Comparison of ENCODE assay signal across 7 mouse cellular contexts in genomic region chr9:21152715-21153114, GRCm38 (mm10). TPM values are rescaled to one million over a fixed set of nuclear protein-coding genes. Genes with fewer than 3 reads are reported as not detected.
DNase-seq lines count a peak whose midpoint lies in the region; ATAC-seq and TF ChIP-seq lines count a peak whose summit lies in the region.

No protein-coding gene starts in this region.

- TF ChIP-seq EP300 in CH12.LX (IDR thresholded peaks at IDR 0.05; ENCODE audit: low read length): no peak

- no peak overlapping the region for H3K9ac ChIP-seq in CH12.LX (ENCODE audit: insufficient read depth, low read depth)
- no peak overlapping the region for H3K9ac ChIP-seq in limb, embryonic 15.5 days
- H3K9ac ChIP-seq in midbrain, embryonic 14.5 days (replicated peaks; ENCODE audit: low read length): no peak overlapping the region

- H3K9me3 ChIP-seq in CH12.LX (replicated peaks; ENCODE audit: low read length): peaks cover 4% of the 10 kb centered on the region
- no peaks in the 10 kb centered on the region for H3K9me3 ChIP-seq in limb, embryonic 15.5 days
- H3K9me3 ChIP-seq in midbrain, embryonic 14.5 days (ENCODE audit: control insufficient read depth, low read length): no peaks in the 10 kb centered on the region

- H3K79me2 ChIP-seq in CH12.LX (replicated peaks; ENCODE audit: control insufficient read depth, extremely low read depth, insufficient read depth, poor library complexity, severe bottlenecking): peaks cover 20% of the 10 kb centered on the region

- dilution Hi-C loops in CH12.LX (cut with MboI; ENCODE audit: extremely low pct_ligation_motif_present, extremely low pct_unique_long_range_greater_than_20kb, low sequenced_read_pairs): no loop called here

- TF ChIP-seq CTCF in CH12.LX (conservative IDR thresholded peaks at IDR 0.05 in 1 of 2, IDR thresholded peaks at IDR 0.05 in 1 of 2; ENCODE audit: low read depth in 2 of 2, low read length in 2 of 2): peak; percentile 18 to 99; a peak in 2 of 4 replicates
- peak; percentile 62 for TF ChIP-seq CTCF in kidney, adult 2 months (conservative IDR thresholded peaks at IDR 0.05; ENCODE audit: insufficient read depth, insufficient read length, low read depth, low read length)

- in situ Hi-C loops in CH12.LX (cut with MboI; ENCODE audit: low pct_ligation_motif_present, low pct_unique_long_range_greater_than_20kb, low sequenced_read_pairs): no loop called here

- no peaks in the 10 kb centered on the region for H3K27me3 ChIP-seq in CH12.LX (replicated peaks)
- no peaks in the 10 kb centered on the region for H3K27me3 ChIP-seq in kidney, adult 2 months (replicated peaks; ENCODE audit: control insufficient read depth, insufficient read depth, low read length)
- H3K27me3 ChIP-seq in limb, embryonic 15.5 days: no peaks in the 10 kb centered on the region
- H3K27me3 ChIP-seq in midbrain, embryonic 14.5 days (ENCODE audit: control insufficient read depth, insufficient read depth, low read length): peaks cover 9% of the 10 kb centered on the region; the same call in 1 of the 2 replicates

- H3K36me3 ChIP-seq in CH12.LX (replicated peaks in 1 of 2; ENCODE audit: control insufficient read depth in 1 of 2, insufficient read depth in 1 of 2, low read length in 1 of 2): peaks cover 0 to 6% of the 10 kb centered on the region in 2 experiments
- no peaks in the 10 kb centered on the region for H3K36me3 ChIP-seq in kidney, adult 2 months (ENCODE audit: control insufficient read depth, insufficient read depth, low read length)
- peaks cover 2% of the 10 kb centered on the region; the same call in 1 of the 2 replicates for H3K36me3 ChIP-seq in limb, embryonic 15.5 days
- no peaks in the 10 kb centered on the region for H3K36me3 ChIP-seq in midbrain, embryonic 14.5 days (ENCODE audit: control insufficient read depth, insufficient read depth, low read length)

- ATAC-seq in limb, embryonic 15.5 days (ENCODE audit: insufficient number of reproducible peaks, low FRiP score, low TSS enrichment, low read depth): no peak
- ATAC-seq in midbrain, embryonic 14.5 days (ENCODE audit: low FRiP score, low TSS enrichment): no peak

- H3K4me2 ChIP-seq in CH12.LX (ENCODE audit: insufficient read depth, low read depth, poor library complexity, severe bottlenecking): no peak overlapping the region
- H3K4me2 ChIP-seq in limb, embryonic 15.5 days: peak overlapping the region; percentile 87
- peak overlapping the region; percentile 30 for H3K4me2 ChIP-seq in midbrain, embryonic 14.5 days (ENCODE audit: low read length)

- peak; percentile 87 for TF ChIP-seq RAD21 in CH12.LX (IDR thresholded peaks at IDR 0.05; ENCODE audit: low read depth, low read length)

- H3K4me1 ChIP-seq in CH12.LX (ENCODE audit: control insufficient read depth in 1 of 2, insufficient read depth in 2 of 2): peaks cover 0 to 37% of the 10 kb centered on the region in 2 experiments; a peak in 2 of 4 replicates
- H3K4me1 ChIP-seq in kidney, adult 2 months (ENCODE audit: control insufficient read depth, insufficient read depth, low read length): peaks cover 13% of the 10 kb centered on the region; the same call in 1 of the 2 replicates
- H3K4me1 ChIP-seq in limb, embryonic 15.5 days: peaks cover 40% of the 10 kb centered on the region
- peaks cover 16% of the 10 kb centered on the region for H3K4me1 ChIP-seq in midbrain, embryonic 14.5 days (ENCODE audit: control insufficient read depth, insufficient read depth, low read length)

- TF ChIP-seq POLR2A in CH12.LX (IDR thresholded peaks at IDR 0.05; ENCODE audit: low read depth, low read length): no peak
- TF ChIP-seq POLR2A in kidney, adult 2 months (IDR thresholded peaks at IDR 0.05; ENCODE audit: low read depth, low read length): no peak

- WGBS in kidney, adult 2 months: 2% methylated on average over 11 of the region's 11 CpGs
- 3% methylated on average over 11 of the region's 11 CpGs for WGBS in limb, embryonic 15.5 days
- WGBS in midbrain, embryonic 14.5 days: 3% methylated on average over 11 of the region's 11 CpGs

- no peak overlapping the region for H3K27ac ChIP-seq in CH12.LX (ENCODE audit: insufficient read depth, low read depth)
- H3K27ac ChIP-seq in kidney, adult 2 months (ENCODE audit: insufficient read depth, low read depth, low read length): no peak overlapping the region
- peak overlapping the region; percentile 68 for H3K27ac ChIP-seq in limb, embryonic 15.5 days
- no peak overlapping the region for H3K27ac ChIP-seq in midbrain, embryonic 14.5 days (replicated peaks; ENCODE audit: low read depth, low read length)

- DNase-seq in CH12.LX (ENCODE audit: extremely low read depth) (no peak), R1 (ENCODE audit: low read depth, low spot score) (peak; percentile 49)
- peak; percentile 67 to 84 for DNase-seq in frontal cortex, adult 2 months (ENCODE audit: extremely low spot score in 1 of 2, low spot score in 1 of 2)
- DNase-seq in kidney, adult 2 months: peak; percentile 62
- DNase-seq in midbrain, embryonic 14.5 days: peak; percentile 73
- DNase-seq in telencephalon, adult 2 months (ENCODE audit: low read depth, low spot score): peak; percentile 71

- H3K4me3 ChIP-seq in CH12.LX (replicated peaks in 1 of 3; ENCODE audit: low read depth in 2 of 3, low read length in 2 of 3, poor library complexity in 1 of 3): no peak overlapping the region
- H3K4me3 ChIP-seq in kidney, adult 2 months (ENCODE audit: insufficient read depth, low read depth, low read length): no peak overlapping the region
- peak overlapping the region; percentile 45 for H3K4me3 ChIP-seq in limb, embryonic 15.5 days
- H3K4me3 ChIP-seq in midbrain, embryonic 14.5 days (replicated peaks; ENCODE audit: low read depth, low read length): no peak overlapping the region

TF ChIP-seq in CH12.LX, 34 proteins besides CTCF, POLR2A, EP300 and RAD21 (continues in another document):
- TF ChIP-seq HCFC1 (IDR thresholded peaks at IDR 0.05; ENCODE audit: low read depth, low read length) (no peak), USF2 (conservative IDR thresholded peaks at IDR 0.05; ENCODE audit: low read depth, low read length) (no peak), MYC (IDR thresholded peaks at IDR 0.05; ENCODE audit: low read depth, low read length) (no peak), ZC3H11A (IDR thresholded peaks at IDR 0.05; ENCODE audit: low read depth, low read length) (no peak; the same call in 1 of the 2 replicates), JUN (IDR thresholded peaks at IDR 0.05; ENCODE audit: insufficient read depth, low read depth, low read length) (no peak), CHD2 (IDR thresholded peaks at IDR 0.05; ENCODE audit: low read length) (no peak), MAX (IDR thresholded peaks at IDR 0.05; ENCODE audit: low read length) (no peak), POLR2AphosphoS2 (IDR thresholded peaks at IDR 0.05; ENCODE audit: low read depth, low read length) (no peak), KAT2A (IDR thresholded peaks at IDR 0.05; ENCODE audit: insufficient replicate concordance, low read length) (no peak), TBP (conservative IDR thresholded peaks at IDR 0.05; ENCODE audit: low read depth, low read length) (no peak), RCOR1 (conservative IDR thresholded peaks at IDR 0.05; ENCODE audit: low read depth, low read length) (no peak), E2F4 (IDR thresholded peaks at IDR 0.05; ENCODE audit: insufficient replicate concordance, low read depth, low read length) (no peak), SMC3 (IDR thresholded peaks at IDR 0.05; ENCODE audit: low read depth, low read length) (peak; percentile 84), ETS1 (conservative IDR thresholded peaks at IDR 0.05; ENCODE audit: low read depth, low read length) (no peak), GABPA (IDR thresholded peaks at IDR 0.05; ENCODE audit: insufficient replicate concordance, low read depth, low read length) (no peak), TCF12 (IDR thresholded peaks at IDR 0.05; ENCODE audit: low read depth, low read length) (peak; percentile 36; the same call in 1 of the 2 replicates), NELFE (IDR thresholded peaks at IDR 0.05; ENCODE audit: low read depth, low read length) (peak; percentile 55; the same call in 1 of the 2 replicates), SIN3A (IDR thresholded peaks at IDR 0.05; ENCODE audit: low read length) (no peak), ZMIZ1 (IDR thresholded peaks at IDR 0.05; ENCODE audit: low read depth, low read length) (no peak), ZKSCAN1 (IDR thresholded peaks at IDR 0.05; ENCODE audit: borderline replicate concordance, low read depth, low read length) (no peak), JUND (conservative IDR thresholded peaks at IDR 0.05; ENCODE audit: low read depth, low read length) (no peak), NRF1 (IDR thresholded peaks at IDR 0.05; ENCODE audit: low read depth, low read length) (no peak), CHD1 (IDR thresholded peaks at IDR 0.05; ENCODE audit: low read depth, low read length) (no peak), BHLHE40 (IDR thresholded peaks at IDR 0.05; ENCODE audit: low read depth, low read length) (no peak)

RNA-seq across cellular contexts. Expression of gene Cdc37, which starts 2.9 kb away (rescaled TPM):
- total RNA-seq in CH12.LX (2012; rRNA removed) (227 and 230 TPM in 2 replicates), CH12.LX (2014; rRNA removed) (84.1 and 87.2 TPM in 2 replicates)
- 447 and 532 TPM in 2 replicates for polyA plus RNA-seq in CH12.LX (2012; ENCODE audit: insufficient read length, low read depth)
- 175 and 217 TPM in 2 replicates for polyA plus RNA-seq in frontal cortex, adult 2 months (2012; rRNA removed)
- 53.1 and 72.6 TPM in 2 replicates for polyA plus RNA-seq in kidney, adult 2 months (2012; rRNA removed)
- polyA plus RNA-seq in limb, embryonic 15.5 days (2015; fragmentation: Nextera tagmentation; extraction: Ambion mirVana): 298 and 326 TPM in 2 replicates
- 213 and 223 TPM in 2 replicates for polyA plus RNA-seq in midbrain, embryonic 14.5 days (2014; fragmentation: Nextera tagmentation; extraction: Ambion mirVana)

RNA-seq across cellular contexts. Expression of gene Pde4a, which starts 12.8 kb away (rescaled TPM):
- total RNA-seq in CH12.LX (2012; rRNA removed) (4.1 and 4.8 TPM in 2 replicates), CH12.LX (2014; rRNA removed) (1.2 and 1.7 TPM in 2 replicates)
- polyA plus RNA-seq in CH12.LX (2012; ENCODE audit: insufficient read length, low read depth): 7.2 and 7.6 TPM in 2 replicates
- polyA plus RNA-seq in frontal cortex, adult 2 months (2012; rRNA removed): 95.2 and 96.2 TPM in 2 replicates
- polyA plus RNA-seq in kidney, adult 2 months (2012; rRNA removed): 7.8 and 9.0 TPM in 2 replicates
- 6.1 and 6.4 TPM in 2 replicates for polyA plus RNA-seq in limb, embryonic 15.5 days (2015; fragmentation: Nextera tagmentation; extraction: Ambion mirVana)
- polyA plus RNA-seq in midbrain, embryonic 14.5 days (2014; fragmentation: Nextera tagmentation; extraction: Ambion mirVana): 28.4 and 32.3 TPM in 2 replicates

RNA-seq across cellular contexts. Expression of gene Tyk2, which starts 21.7 kb away (rescaled TPM):
- total RNA-seq in CH12.LX (2012; rRNA removed) (64.3 and 80.0 TPM in 2 replicates), CH12.LX (2014; rRNA removed) (39.0 and 40.6 TPM in 2 replicates)
- polyA plus RNA-seq in CH12.LX (2012; ENCODE audit: insufficient read length, low read depth): 45.1 and 49.6 TPM in 2 replicates
- 16.5 and 19.1 TPM in 2 replicates for polyA plus RNA-seq in frontal cortex, adult 2 months (2012; rRNA removed)
- 17.0 and 19.0 TPM in 2 replicates for polyA plus RNA-seq in kidney, adult 2 months (2012; rRNA removed)
- polyA plus RNA-seq in limb, embryonic 15.5 days (2015; fragmentation: Nextera tagmentation; extraction: Ambion mirVana): 13.1 and 13.2 TPM in 2 replicates
- polyA plus RNA-seq in midbrain, embryonic 14.5 days (2014; fragmentation: Nextera tagmentation; extraction: Ambion mirVana): 7.4 and 8.5 TPM in 2 replicates
